ENCODE assay signal across 7 mouse cellular contexts in the genomic region with DNA sequence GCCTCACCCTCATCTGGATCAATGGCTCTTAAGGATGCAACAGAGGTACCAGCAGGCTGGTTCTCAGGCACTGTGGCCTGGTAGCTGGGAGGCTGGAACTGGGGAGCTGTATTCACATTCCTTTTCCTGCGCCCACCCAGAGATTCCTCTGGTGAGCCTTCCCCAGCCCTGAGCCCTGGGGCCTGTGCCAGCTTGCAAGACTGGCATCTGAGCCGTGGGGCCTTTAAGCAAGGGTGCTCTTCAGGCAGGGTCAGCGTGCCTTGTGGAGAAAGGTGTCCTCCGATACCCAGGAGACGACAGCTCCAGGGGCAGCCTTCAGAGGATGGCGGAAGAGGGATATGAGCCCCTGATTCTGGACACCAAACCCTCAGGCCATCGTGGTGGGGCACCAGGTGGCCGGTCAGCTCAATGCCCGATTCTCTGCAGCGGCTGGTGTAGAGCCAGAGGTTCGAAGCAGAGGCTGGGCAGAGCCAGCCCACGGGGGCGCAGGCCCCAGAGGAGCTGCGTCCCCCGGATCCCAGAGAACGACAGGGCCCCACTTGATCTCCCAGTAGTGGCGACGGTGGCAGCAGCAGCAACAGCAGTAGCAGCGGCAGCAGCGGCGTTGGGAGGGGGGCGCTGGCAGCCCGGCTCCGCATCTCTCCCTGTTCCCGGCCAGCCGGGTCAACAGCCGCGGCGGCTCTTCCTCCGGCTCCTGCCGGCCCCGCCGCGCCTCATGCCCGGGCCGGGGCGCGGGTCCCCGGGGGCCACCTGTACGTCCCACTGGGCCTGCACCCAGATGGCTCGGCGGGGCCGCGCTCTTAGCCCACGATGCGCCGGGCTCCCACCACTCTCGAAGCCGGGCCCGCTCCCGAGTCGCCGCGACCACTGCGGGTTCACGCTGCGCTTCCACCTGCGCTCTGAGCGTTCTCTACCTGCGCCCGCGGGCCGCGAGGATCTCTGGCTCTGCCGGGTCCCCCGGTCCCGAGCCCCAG. TPM values are rescaled to one million over a fixed set of nuclear protein-coding genes. Genes with fewer than 3 reads are reported as not detected.
DNase-seq lines count a peak whose midpoint lies in the region; ATAC-seq and TF ChIP-seq lines count a peak whose summit lies in the region.

TSS of gene Celsr2 (minus strand) at position 696 of the 974 bp plus-strand sequence.

- H3K9me3 ChIP-seq in stomach, postnatal 0 days (ENCODE audit: control insufficient read depth, low read length) = no peaks in the 10 kb centered on the region

- no peaks in the 10 kb centered on the region for H3K27me3 ChIP-seq in stomach, postnatal 0 days (ENCODE audit: control insufficient read depth, insufficient read depth, low read length)

- DNase-seq in right cerebral cortex, adult 2 months (ENCODE audit: low spot score in 2 of 2) = peak; percentile 50 to 57
- DNase-seq in right cerebral cortex, postnatal 36 days (ENCODE audit: low spot score in 2 of 2) = no peak
- DNase-seq in forelimb bud, embryonic 11.5 days (ENCODE audit: low read depth, low spot score) = peak; percentile 11
- DNase-seq in kidney, postnatal 25 days = peak; percentile 38 to 64
- peak; percentile 18 for DNase-seq in lung, postnatal 14 days
- DNase-seq in stomach, postnatal 0 days (ENCODE audit: low spot score) = peak; percentile 43

- no peak for TF ChIP-seq EP300 in stomach, postnatal 0 days (optimal IDR thresholded peaks at IDR 0.05)

- H3K9ac ChIP-seq in stomach, postnatal 0 days (ENCODE audit: low read length) = peak within 1 kb of the TSS; percentile 76

- H3K4me3 ChIP-seq in brown adipose tissue, adult 24 weeks (ENCODE audit: insufficient read depth, low read depth, low read length) = peak within 1 kb of the TSS; percentile 64
- H3K4me3 ChIP-seq in stomach, postnatal 0 days (ENCODE audit: low read depth, low read length) = peak within 1 kb of the TSS; percentile 61

- 7% methylated on average over 54 of the region's 67 CpGs for WGBS in stomach, postnatal 0 days

- no peak within 1 kb of the TSS for H3K27ac ChIP-seq in brown adipose tissue, adult 24 weeks (replicated peaks; ENCODE audit: low read depth, low read length)
- peak within 1 kb of the TSS; percentile 61 for H3K27ac ChIP-seq in stomach, postnatal 0 days (replicated peaks)

- no peak for TF ChIP-seq CTCF in stomach, postnatal 0 days (IDR thresholded peaks at IDR 0.05; ENCODE audit: low read depth)

- H3K36me3 ChIP-seq in stomach, postnatal 0 days (ENCODE audit: control insufficient read depth, insufficient read depth, low read length) = no peaks in the 10 kb centered on the region

- peak within 1 kb of the TSS; percentile 100 for H3K4me2 ChIP-seq in stomach, postnatal 0 days (replicated peaks; ENCODE audit: low read depth)

- 0 out of 2 replicates have a peak, but pooled peaks have one; percentile 12 for ATAC-seq in stomach, postnatal 0 days (ENCODE audit: low FRiP score, low TSS enrichment)

- no peaks in the 10 kb centered on the region; the same call in none of the 2 replicates for H3K4me1 ChIP-seq in brown adipose tissue, adult 24 weeks (ENCODE audit: control insufficient read depth, insufficient read depth, insufficient read length, low read length)
- peaks cover 7% of the 10 kb centered on the region for H3K4me1 ChIP-seq in stomach, postnatal 0 days (replicated peaks; ENCODE audit: control insufficient read depth, insufficient read depth)

RNA-seq across cellular contexts. Expression of gene Celsr2, which starts in this region (rescaled TPM):
- 2.4 and 4.0 TPM in 2 replicates for polyA plus RNA-seq in brown adipose tissue, adult 24 weeks (2012; ENCODE audit: insufficient read depth, insufficient read length, missing spikeins)
- 7.5 and 9.7 TPM in 2 replicates for polyA plus RNA-seq in stomach, postnatal 0 days (2015; fragmentation: Nextera tagmentation; extraction: Ambion mirVana)

Comparison
In these comparisons a context has a peak if more than half of its experiments do, and no peak if none do; other contexts are left out.
1. DNase-seq: peak in right cerebral cortex, adult 2 months (2 of 2), forelimb bud, embryonic 11.5 days (single experiment), kidney, postnatal 25 days (2 of 2), lung, postnatal 14 days (single experiment) and stomach, postnatal 0 days (single experiment); none in right cerebral cortex, postnatal 36 days (0 of 2).